Comparison of ENCODE assay signal across 11 mouse cellular contexts in the genomic region with DNA sequence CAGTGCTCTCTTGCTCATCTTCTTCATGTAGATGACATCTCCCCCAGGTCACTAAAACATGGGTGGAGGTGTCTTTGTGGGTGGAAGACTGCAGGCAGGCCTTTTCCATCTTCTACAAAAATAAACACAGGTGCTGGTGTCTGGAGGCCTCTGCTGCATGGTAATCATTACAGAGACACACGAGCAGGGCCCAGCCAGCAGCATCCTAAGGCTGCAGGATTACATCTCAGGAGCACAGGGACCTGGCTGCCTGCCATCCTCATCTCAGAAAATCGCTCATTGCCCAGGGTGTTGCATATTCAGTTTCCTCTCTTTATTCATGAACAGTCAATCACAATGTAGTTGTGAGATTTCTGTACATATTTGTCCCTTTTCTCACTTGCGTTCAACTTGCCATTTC. TPM values are rescaled to one million over a fixed set of nuclear protein-coding genes. Genes with fewer than 3 reads are reported as not detected.
DNase-seq lines count a peak whose midpoint lies in the region; ATAC-seq lines count a peak whose summit lies in the region.
"Had no signal": no experiment of that assay in that cellular context is flagged by ENCODE, and none has a peak within 500 bp of the region (broad histone marks: within the 10 kb centered on the region; RNA-seq: fewer than 3 reads in every experiment).

No protein-coding gene starts in this region.

- no peak overlapping the region for H3K4me3 ChIP-seq in forebrain, embryonic 15.5 days
- no peak overlapping the region for H3K4me3 ChIP-seq in forebrain, embryonic 10.5 days
- H3K4me3 ChIP-seq: limb, embryonic 15.5 days had no signal

- peak; percentile 76 for ATAC-seq in forebrain, embryonic 15.5 days (replicated peaks)
- ATAC-seq: lung, postnatal 0 days had no signal

- H3K4me1 ChIP-seq in forebrain, embryonic 15.5 days = peaks cover 10% of the 10 kb centered on the region
- no peaks in the 10 kb centered on the region for H3K4me1 ChIP-seq in forebrain, embryonic 10.5 days
- H3K4me1 ChIP-seq: limb, embryonic 15.5 days had no signal

- intact Hi-C loops in left cerebral cortex, postnatal 4 days (cut with DNase I) = no loop called here

- no peak for DNase-seq in forebrain, embryonic 10.5 days (ENCODE audit: extremely low spot score, low spot score)
- DNase-seq in kidney, postnatal 25 days = peak; percentile 36 to 41
- DNase-seq in kidney, adult 8-10 months = no peak
- DNase-seq in brain, adult 2 months (ENCODE audit: low read depth, low spot score) = peak; percentile 50
- peak; percentile 18 for DNase-seq in left cerebral cortex, postnatal 4 days
- no peak for DNase-seq in layer of hippocampus, adult 9-11 months
- no peak for DNase-seq in cerebellum, adult 8-10 months

- H3K36me3 ChIP-seq in forebrain, embryonic 15.5 days = no peaks in the 10 kb centered on the region
- H3K36me3 ChIP-seq in forebrain, embryonic 10.5 days (replicated peaks) = no peaks in the 10 kb centered on the region
- H3K36me3 ChIP-seq: limb, embryonic 15.5 days had no signal

- 31% methylated on average over 3 of the region's 3 CpGs for WGBS in forebrain, embryonic 15.5 days
- WGBS in forebrain, embryonic 10.5 days = 76% methylated on average over 3 of the region's 3 CpGs

- H3K9me3 ChIP-seq in forebrain, embryonic 15.5 days = no peaks in the 10 kb centered on the region
- no peaks in the 10 kb centered on the region for H3K9me3 ChIP-seq in forebrain, embryonic 10.5 days
- H3K9me3 ChIP-seq: limb, embryonic 15.5 days had no signal

- H3K27ac ChIP-seq in forebrain, embryonic 15.5 days (replicated peaks) = no peak overlapping the region
- H3K27ac ChIP-seq in forebrain, embryonic 10.5 days = no peak overlapping the region
- H3K27ac ChIP-seq: limb, embryonic 15.5 days had no signal

- no peaks in the 10 kb centered on the region for H3K27me3 ChIP-seq in forebrain, embryonic 15.5 days
- 0 out of 2 replicates have a peak, but pooled peaks cover under 1% of the 10 kb centered on the region for H3K27me3 ChIP-seq in forebrain, embryonic 10.5 days (ENCODE audit: poor library complexity, severe bottlenecking)
- H3K27me3 ChIP-seq: limb, embryonic 15.5 days had no signal

- H3K9ac ChIP-seq in forebrain, embryonic 15.5 days (replicated peaks) = no peak overlapping the region
- H3K9ac ChIP-seq: limb, embryonic 15.5 days had no signal

- no peak overlapping the region for H3K4me2 ChIP-seq in forebrain, embryonic 15.5 days (replicated peaks)
- H3K4me2 ChIP-seq: heart, embryonic 11.5 days; limb, embryonic 15.5 days had no signal

RNA-seq across cellular contexts. Expression of a gene that starts 56.5 kb away (rescaled TPM):
- polyA plus RNA-seq in forebrain, embryonic 15.5 days (2015; fragmentation: Nextera tagmentation; extraction: Ambion mirVana) = 5.1 and 6.6 TPM in 2 replicates
- 1.8 and 2.2 TPM in 2 replicates for polyA plus RNA-seq in forebrain, embryonic 10.5 days (2016; fragmentation: Nextera tagmentation; extraction: Ambion mirVana)
- 10 to 100 TPM; 49.0 to 49.8 TPM for total RNA-seq in left cerebral cortex, postnatal 4 days (2021)

Comparison
In these comparisons a context has a peak if more than half of its experiments do, and no peak if none do; other contexts are left out.
1. DNase-seq: peak in kidney, postnatal 25 days (2 of 2), brain, adult 2 months (single experiment) and left cerebral cortex, postnatal 4 days (single experiment); none in forebrain, embryonic 10.5 days (single experiment), kidney, adult 8-10 months (0 of 2), layer of hippocampus, adult 9-11 months (single experiment) and cerebellum, adult 8-10 months (single experiment).